Mouse (Mus musculus) kidney, postnatal 25 days (tissue): Measurements from ENCODE around the gene Sp4.

Experiments used
- DNase-seq, 2 experiments: peaks; one replicate each; pipeline ENCODE4 v3.0.0; 2021; ENCODE audit warnings: mixed read lengths in 2 of 2

The Sp4 gene

DNA sequence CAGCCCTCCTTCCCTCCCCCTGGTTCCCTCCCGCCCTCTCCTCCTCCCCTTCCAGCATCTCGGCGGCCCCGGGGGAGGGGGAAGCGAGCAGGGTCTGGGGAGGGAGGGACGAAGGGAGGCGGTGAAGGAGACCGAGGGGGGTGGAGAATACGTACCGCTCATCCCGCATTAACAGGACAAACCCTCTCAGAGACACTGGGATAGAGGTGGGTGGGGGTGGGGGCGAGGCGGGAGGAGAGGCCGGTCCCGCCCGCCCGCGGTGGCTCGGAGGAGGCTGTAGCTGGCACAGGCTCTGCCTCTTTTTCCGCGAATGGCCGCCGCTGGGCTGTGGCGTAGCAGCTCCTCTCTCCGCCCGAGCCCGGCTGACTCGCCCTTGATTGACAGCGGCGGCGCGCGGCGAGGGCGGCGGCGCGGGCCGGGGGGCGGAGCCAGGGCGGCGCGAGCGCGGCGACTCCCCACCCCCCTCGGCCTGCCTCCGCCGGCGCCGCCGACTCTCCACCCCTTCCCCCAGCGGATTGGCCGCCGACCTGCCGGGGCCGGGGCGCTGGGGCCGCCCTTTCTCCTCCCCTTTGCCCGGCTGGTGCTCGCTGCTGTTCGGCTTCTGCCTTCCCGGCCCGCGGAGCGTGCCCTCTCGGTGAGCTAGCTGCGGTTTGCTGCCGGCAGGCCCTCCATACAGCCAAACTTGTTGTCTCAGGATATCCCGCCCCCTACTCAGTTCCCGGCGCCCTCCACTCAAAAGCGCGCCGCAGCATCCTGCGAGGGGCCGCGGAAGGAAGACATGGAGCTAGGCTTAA lies at the start of gene Sp4:
Gene Sp4, minus strand, starts transcription at position 369 of the 794 bp plus-strand sequence.
- peak; percentile 93 to 97 for DNase-seq

DNA sequence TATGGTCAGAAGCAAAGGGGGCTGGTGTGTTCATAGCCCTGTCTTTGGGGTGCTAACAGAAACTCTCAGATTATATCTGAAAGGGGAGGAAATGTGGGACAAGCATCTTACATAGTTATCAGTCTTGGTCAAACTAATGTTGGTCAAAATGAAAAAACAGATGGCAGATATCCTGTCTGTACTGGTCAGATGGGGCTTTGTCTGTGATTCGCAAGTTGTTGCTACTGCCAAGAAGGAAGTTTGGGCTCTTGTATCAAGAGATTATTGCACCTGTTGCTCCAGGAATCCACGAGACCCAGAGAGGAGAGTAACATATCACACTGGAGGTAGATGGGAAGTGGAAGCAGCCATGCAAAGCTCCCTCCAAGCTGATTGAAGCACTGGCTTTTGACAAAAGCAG lies 37.9 kb upstream of the Sp4 start:
- no peak for DNase-seq

DNA sequence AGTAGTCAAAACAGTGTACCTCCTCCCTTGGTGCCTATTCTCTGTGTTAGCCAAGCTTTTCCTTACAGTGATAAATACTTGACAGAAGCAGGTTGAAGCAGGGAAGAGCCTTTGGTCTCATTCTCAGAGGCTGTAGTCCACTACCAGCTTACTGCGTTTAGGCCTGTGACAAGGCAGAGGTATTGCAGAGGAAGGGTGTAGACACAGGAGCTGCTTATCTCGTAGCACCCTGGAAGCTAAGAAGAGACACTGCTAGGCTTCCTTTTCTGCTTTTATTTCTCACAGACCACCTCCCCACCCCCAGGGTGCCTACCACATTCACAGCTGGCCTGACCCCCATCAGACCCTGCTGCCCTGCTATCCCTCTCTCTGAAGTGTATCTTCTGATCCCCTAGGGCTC lies 37.0 kb upstream of the Sp4 start:
- DNase-seq, result no peak

DNA sequence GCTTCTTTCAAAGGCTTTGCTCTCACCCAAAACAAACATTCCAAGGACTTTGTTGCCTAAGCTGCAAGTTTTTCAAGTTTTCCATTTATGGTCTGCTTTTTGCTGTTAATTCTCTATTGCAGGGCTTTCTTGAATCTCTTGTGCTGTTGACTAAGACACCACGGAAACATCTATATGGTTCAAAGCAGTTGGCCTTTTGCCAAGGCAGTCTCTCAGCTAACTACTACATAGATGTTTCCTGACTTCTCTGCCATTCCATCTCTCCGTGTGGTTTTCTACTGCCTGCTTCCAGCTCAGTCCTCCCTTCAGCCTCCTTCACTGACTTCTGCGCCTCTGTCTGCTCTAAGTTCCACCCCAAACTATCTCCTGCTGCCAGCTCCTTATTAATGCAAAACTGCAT lies 36.1 kb upstream of the Sp4 start:
- DNase-seq, result no peak

DNA sequence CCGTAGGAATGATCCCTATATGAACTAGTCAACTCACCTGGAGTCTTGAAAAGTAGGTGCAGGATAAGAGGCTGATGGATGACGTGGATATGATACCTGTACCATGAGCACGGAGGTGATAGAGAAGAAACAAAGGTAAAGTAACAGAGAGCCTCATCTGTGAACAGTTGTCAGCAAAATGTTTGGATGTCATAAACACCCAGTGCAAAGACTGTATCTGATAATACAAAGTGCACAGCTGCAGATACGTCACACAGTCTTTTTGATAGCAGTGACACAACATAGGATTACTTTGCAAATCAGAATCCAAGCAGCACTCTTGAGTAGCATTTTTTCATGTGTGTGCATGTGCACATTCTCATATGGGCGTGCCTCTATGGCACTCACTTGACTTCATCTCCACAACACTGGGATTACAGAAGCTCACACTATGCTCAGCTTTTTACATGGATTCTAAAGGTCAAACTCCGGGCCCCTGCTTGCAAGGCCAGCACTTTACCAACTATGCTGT lies 27.6 kb upstream of the Sp4 start:
- DNase-seq, result peak in 1 of 2 experiments; percentile 3

DNA sequence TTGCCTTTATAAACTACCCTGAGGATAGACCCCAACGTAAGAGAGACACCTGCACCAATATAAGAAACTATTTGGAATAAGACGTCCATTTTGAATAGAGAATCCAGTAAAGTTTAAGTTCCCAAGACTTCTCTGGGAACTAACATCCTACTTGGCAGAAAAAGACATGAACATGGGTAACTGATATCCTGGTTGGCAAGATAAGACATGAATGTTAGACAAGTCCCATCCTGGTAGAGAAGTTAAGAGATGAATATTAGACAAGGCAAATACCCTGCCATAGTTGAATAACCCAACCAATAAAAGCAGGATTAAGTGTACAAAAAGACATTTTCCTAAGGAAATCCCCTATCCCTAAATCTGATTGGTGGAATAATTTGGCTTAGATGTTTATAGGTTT lies 26.3 kb upstream of the Sp4 start:
- DNase-seq, result no peak

DNA sequence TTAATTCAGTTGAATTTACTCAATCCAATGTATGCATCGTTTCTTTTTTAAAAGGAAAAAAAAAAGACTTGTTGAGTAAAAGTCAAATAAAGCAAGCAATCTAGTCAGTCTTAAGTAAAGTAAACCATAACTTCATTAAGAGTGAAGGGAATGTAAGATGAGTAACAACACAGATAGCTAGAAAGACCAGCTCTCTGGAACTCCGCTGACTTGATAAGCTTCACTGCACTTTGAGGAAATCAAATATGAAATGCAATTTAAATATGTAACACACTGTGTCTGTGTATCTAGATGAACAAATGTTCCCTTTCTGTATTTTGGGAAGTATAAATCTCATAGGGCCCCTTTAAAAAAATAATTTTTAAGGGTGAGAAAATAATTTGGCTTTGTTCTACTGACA lies 24.9 kb upstream of the Sp4 start:
- no peak for DNase-seq

DNA sequence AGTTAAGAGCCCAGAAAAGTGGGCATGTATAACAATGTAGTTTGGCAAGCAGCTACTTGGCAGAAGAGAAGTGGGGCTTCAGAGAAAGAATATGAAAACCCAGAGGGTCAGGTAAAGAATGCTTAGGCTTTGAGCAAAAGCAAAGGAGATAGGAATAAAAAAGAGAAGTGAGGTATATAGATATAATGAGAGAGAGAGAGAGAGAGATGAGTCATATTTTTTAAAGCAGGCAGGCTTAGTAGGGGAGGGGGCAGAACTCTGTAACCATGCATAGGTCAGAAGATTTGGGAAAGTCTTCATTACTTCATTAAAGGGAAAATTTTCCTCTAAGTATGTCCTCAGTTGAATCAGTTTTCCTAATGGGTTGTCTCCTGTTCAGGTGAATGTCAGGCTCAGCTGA lies 18.8 kb upstream of the Sp4 start:
- no peak for DNase-seq

DNA sequence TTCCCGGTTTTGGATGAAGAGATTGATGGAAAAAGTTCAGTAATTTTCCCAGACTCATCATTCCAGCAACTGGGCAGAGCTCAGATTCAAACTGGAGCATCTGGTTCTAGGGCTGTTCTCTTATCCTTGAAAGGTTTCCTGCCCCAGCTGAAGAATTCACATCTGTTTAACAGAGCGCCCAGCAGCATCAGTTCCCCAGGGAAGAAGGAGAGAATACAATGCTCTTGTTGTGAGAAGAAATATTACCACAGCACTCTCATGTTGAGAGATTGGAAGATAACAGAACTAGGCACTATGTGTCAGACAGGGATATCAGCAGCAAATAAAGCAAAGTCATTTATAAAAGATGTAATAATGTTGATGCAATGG lies 13.2 kb upstream of the Sp4 start:
- DNase-seq, result no peak

DNA sequence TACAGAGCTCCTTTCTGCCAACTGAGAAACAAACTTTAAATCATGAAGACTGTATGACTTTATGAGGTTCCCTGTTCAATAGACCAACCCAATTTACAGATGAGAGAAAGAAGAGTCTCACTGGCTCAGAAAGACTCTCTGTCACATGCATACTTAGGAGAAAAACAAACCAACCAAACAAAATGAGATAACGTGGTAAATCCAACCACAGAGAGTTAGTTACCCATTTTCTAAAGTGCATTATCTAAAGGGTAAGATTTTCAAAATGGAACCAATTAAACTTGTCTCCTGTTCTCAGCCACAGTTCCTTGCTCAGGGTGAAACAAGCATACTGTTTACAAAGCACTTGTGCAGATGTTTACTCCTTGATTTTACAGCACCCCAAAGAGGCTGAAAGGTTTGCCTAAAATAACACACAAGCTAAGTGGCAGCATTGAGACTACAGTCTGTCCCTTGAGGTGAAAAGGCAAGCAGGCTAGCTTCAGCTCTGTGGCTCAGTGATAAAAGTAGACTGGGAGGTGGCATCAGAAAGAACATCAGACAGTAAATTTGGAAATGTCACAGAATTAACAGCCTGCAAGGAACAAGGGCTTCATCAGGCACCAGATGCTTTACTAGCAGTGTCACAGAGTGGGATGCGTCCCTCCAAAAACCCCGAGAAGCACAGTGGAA lies 12.7 kb upstream of the Sp4 start:
- no peak for DNase-seq

DNA sequence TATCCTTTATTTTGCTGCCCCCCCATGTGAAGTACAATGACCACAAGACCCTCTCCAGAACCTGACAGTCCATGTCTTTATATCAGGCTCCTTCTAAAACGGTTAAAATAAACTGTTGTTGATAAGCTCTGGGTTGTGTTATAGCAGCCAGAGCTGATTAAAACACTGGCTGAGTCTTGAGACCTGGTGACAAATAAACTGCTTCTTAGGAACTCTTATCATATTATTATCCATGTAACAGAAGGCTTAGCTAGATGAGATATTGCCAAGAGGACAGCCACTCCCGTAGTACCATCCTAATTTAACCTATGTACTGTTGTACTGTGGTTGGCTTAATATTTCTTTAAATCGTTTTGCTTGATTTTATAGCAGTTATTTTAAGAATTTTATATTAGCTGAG lies 2.3 kb upstream of the Sp4 start:
- no peak for DNase-seq

DNA sequence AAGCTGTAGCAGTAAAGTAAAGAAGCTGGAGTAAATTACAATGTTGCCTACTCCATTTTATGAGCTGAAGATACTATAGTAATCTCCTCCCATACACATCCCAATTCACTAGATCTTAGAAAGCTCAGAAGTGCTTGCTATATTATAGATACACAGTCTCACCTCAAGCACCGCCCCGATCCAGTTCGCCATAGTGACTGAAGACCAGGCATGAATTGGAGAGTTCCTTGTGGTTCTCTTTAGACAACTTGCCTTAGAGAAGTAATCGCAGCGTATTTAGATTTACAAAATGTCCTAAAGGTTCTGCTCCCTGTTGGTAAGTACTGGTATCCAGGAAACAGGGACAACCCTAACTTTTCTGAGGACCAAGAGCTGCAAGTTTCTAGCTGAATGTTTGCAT lies 1.8 kb upstream of the Sp4 start:
- DNase-seq, result no peak

DNA sequence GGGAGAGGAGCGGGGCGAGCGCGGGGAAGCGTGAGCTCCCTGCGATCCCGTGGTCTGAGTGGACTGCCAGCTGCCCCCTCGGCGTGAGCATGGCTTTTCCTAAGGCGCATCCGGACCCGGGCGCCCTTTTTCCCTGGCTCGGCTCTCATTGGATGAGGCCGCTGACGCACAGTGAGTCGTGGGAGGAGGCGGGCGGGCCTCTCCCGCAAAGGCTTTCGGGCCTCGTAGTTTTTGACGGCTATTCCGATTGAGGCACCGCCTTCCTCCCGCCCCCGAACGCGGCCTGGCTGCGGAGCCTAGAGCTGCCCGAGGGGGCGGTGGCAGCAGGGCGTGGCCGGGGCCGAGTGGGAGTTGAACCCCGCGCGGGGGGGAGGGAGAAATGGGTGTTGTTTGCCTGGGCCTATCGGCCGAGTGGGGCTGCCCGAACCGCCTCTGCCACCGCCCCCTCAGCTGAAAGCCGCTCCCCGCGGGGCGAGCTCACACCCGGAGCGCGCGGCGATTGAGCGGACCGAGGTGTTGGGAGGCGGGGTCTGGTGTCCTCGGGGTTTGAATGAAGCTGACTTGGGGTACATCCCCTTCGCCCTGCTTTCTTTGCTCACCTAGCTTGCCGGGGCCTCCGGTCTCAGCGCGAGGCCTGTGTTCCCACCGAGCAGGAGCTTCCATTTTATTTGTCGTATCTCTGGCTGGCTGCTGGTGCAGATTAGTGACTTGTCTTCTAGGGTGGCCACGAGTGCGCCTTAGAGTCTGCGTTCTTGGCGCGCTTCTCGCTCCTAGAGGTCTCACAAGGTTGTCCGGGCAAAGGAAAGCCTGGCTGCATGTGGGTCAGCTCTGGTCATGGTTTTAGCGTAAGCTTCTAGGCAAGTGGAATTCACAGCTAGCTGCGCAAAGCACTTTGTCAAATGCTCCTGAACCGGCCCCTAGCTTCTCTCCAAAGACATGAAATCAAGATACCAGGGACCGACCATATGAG lies 911 bp upstream of the Sp4 start:
- peak; percentile 100 for DNase-seq

DNA sequence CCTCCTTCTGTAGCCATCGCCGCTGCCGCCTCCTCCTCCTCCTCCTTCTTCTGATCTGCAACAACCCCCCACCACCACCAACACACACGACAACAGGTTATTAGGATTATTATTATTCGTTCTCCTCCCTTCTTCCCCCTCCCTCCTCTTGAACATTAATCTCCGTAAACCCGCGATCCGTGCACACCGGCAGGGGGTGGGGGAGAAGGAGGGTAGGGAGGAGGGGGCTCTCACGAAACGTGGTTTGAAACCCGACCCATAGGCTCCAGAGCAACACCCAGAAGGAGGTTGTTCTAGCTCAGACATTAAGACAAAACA lies 527 bp downstream of the Sp4 start:
- no peak for DNase-seq

DNA sequence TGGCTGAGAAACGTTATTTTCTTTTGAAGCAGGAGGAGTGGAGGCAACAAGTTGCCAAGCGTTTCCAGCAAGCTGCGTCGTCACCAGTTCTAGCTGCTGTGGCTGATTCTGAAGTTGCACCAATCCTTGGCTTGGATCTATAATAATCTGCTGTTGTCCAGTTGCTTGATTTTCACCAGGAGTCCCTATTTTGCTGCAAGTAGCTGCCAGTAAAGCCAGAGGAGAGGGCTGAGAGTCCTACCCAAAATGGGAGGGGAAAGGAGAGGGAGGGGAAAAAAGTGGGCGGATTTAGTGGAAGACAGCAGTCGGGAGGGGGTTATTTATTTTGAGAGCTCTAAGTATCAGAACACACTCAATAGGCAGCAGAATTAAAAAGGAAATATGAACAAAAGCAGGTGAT lies 1.3 kb downstream of the Sp4 start:
- peak; percentile 45 to 64 for DNase-seq

DNA sequence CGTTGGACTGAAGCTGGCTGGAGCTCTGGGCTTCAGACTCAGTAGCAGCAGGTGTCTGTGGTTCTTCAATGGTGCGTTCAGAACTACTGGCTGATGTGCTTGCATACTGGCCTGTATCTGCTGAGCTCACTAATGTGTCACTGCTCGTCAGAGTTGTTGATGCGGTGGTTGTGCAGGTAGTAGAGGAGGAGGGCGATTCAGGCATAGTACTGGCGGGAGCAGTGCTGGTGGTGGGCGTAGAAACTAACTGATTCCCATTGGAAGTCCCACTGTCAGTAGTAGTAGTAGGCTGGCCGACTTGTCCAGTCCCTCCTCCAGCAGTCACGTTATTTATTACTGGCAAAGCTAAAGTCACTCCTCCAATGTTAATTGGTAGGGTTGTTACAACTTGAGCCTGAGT lies 2.1 kb downstream of the Sp4 start:
- DNase-seq, result no peak

DNA sequence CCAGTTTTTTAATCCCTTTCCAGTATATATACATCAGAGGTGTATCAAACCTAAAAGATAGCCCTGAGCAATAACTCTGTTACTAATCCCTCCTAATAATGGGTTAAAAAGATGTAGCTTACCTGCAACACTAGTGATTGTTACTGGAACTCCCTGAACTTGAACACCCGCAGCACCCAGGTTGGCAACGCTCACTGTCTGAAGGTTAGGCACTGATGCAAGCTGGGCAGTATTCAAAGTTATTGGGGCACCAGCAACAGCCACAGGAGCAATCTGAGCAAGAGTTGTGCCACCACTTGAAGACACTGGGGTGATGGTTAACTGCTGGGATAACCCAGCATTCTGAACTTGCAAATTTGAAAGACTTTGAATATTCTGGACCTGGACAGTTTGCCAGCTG lies 2.7 kb downstream of the Sp4 start:
- no peak for DNase-seq

DNA sequence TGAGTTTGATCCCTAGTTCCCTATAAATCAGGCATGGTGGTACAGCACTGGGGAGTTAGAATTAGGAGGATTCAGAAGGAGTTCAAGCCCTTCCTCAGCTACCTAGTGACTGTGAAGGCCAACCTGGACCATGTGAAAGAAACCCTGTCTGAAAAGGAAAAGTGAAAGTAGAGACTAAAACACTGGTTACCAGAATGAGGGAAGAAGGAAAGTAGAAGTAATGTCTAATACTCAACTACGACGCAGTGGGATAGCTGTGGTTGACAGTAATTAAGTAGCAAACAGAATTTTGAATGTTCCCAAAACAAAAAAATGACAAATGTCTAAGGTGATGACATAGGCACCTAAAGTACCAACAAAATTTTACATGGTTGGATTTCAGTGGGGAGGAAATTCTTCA lies 5.0 kb downstream of the Sp4 start:
- no peak for DNase-seq

DNA sequence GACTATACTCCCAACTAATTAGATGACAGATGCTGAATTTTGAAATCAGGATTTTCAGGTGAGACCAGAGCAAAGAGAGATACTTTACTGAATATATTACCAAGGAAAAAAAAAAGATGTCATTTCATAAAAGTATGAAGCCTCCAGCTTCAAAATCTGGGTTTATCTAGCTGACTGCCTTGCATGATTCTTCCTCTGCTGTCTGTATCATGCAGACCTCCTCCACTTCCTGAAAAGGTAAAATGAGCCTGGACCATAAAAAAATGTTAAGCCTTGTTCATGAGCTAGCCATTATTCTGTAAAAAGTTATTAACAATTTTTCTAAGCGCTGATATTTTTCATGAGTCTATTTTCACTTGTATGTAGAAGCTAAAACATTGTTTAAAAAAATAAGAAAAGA lies 5.4 kb downstream of the Sp4 start:
- DNase-seq, result no peak

DNA sequence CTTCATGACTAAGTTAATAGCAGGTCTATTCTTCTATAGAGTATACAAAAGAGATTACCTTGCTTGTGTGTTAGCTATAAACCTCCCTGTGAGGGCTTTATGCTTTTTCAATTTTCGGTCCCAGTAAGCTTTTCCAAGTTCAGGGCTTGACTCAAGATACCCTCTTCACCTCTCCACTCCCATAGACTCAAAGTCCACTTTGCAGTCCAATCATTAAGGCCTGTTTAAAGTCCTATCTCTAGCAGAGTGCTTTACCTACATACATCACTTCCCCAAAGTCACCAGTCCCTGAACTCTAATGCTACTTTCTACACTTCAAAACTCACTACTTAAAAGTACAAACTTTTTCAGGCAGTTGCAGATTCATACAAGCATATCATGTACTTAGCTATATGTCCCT lies 12.3 kb downstream of the Sp4 start:
- no peak for DNase-seq

DNA sequence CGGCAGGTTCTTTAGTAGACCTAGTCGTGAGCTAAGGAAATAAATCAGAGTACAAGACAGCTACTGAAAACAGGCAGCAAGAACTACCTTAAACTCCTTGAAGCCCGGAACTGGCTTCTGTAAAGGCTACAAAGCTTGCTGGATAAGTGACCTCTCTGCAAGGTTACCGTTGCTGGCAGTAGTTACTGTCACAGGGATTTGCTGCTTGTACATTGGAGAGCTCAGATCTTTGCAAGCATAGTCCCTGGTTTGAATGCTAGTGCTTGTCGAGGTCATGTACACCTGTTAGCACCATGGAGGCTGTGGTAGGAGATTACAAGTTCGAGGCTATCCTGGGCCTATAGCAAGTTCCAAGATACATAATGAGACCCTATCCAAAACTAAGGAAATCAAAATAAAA lies 16.1 kb downstream of the Sp4 start:
- DNase-seq, result no peak

DNA sequence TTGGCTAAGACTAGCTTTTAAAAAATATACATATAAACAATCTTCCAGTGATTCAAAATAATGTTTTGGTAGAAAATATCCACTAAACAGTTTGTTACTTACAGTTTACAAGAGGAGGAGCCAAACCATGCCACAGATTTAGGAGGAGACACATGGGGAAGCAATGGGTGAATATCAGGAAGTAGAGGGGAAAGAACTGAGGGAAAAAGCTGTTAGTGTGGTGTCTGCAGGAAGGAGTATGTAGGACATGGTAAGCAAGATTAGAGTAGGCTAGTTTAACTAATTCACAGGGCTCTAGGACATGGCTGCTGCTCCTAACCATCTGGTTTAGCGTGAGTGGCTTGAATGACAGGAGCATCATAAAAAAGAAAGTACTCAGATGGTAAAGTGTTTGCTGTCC lies 19.3 kb downstream of the Sp4 start:
- no peak for DNase-seq

DNA sequence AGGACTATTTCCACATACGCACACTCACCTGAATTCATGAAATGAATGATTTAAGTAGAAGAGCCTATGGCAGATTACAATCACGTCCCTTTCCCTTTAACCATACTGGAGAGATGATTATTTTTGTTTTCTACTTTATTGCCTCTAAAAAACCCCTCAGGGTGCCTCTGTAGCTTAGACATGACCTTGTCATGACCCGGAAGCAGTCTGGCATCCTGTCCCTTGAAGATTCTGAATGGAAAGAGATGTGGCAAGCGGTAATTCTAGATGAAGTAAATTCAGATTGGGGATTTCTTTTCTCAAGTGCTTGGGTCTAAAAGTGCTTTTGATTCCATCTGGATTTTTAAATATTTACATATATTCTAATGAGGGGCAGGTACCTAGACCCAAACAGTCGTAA lies 24.9 kb downstream of the Sp4 start:
- no peak for DNase-seq

DNA sequence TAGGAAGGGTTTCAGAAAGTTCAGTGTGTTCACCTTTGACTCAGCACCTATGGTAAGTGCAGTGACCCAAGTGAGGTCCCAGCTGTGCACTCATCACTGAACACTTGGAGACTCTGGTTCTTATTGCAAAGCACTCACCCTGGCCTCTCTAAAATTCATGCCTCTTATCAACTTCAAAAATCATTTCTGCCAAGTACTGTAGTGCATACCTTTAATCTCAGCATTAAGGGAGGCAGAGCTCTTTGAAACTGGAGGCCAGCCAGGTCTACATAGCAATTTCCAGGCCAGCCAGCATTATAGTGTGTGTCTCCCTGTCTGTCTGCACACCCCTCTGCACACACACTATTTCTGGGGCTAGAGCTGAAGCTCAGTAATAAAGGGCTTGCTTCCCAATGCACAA lies 36.3 kb downstream of the Sp4 start:
- no peak for DNase-seq
